ENCODE assay signal across 11 mouse cellular contexts in genomic region chr8:13673215-13673614, GRCm38 (mm10). TPM values are rescaled to one million over a fixed set of nuclear protein-coding genes. Genes with fewer than 3 reads are reported as not detected.
DNase-seq lines count a peak whose midpoint lies in the region; ATAC-seq lines count a peak whose summit lies in the region.
"Had no signal": no experiment of that assay in that cellular context is flagged by ENCODE, and none has a peak within 500 bp of the region (broad histone marks: within the 10 kb centered on the region; RNA-seq: fewer than 3 reads in every experiment).

No protein-coding gene starts in this region.

- H3K27me3 ChIP-seq in megakaryocyte, embryonic 14.5 days (replicated peaks) = no peaks in the 10 kb centered on the region
- H3K27me3 ChIP-seq in neural tube, embryonic 14.5 days (ENCODE audit: control insufficient read depth, insufficient read depth, low read length) = peaks cover 2% of the 10 kb centered on the region; the same call in 1 of the 2 replicates
- peaks cover 2% of the 10 kb centered on the region for H3K27me3 ChIP-seq in forebrain, embryonic 12.5 days
- H3K27me3 ChIP-seq: midbrain, embryonic 12.5 days had no signal

- no peak for ATAC-seq in megakaryocyte, adult 5-6 weeks (ENCODE audit: poor library complexity, severe bottlenecking)
- no peak for ATAC-seq in neural tube, embryonic 14.5 days (ENCODE audit: low read depth)
- no peak for ATAC-seq in forebrain, embryonic 12.5 days (ENCODE audit: low FRiP score)

- H3K9ac ChIP-seq in neural tube, embryonic 14.5 days (replicated peaks; ENCODE audit: low read depth, low read length) = peak overlapping the region; percentile 26; the same call in 1 of the 2 replicates
- H3K9ac ChIP-seq in forebrain, embryonic 12.5 days = no peak overlapping the region

- peaks cover 73% of the 10 kb centered on the region for H3K36me3 ChIP-seq in megakaryocyte, embryonic 14.5 days (replicated peaks; ENCODE audit: low read length)
- H3K36me3 ChIP-seq in neural tube, embryonic 14.5 days (ENCODE audit: control insufficient read depth, insufficient read depth, low read length) = no peaks in the 10 kb centered on the region
- no peaks in the 10 kb centered on the region for H3K36me3 ChIP-seq in forebrain, embryonic 12.5 days (replicated peaks)
- H3K36me3 ChIP-seq: midbrain, embryonic 12.5 days had no signal

- DNase-seq in adrenal gland, postnatal 25 days = peak; percentile 37
- no peak for DNase-seq in adrenal gland, postnatal 10 days
- DNase-seq in heart, adult 8-10 months (ENCODE audit: low spot score) = peak; percentile 45
- DNase-seq in frontal cortex, postnatal 25 days (ENCODE audit: low spot score in 2 of 2) = no peak
- DNase-seq: cerebellum, adult 11 months had no signal

- H3K4me3 ChIP-seq in megakaryocyte, embryonic 14.5 days (replicated peaks) = peak overlapping the region; percentile 97
- no peak overlapping the region for H3K4me3 ChIP-seq in neural tube, embryonic 14.5 days (ENCODE audit: low read depth, low read length)
- no peak overlapping the region for H3K4me3 ChIP-seq in forebrain, embryonic 12.5 days (replicated peaks)
- H3K4me3 ChIP-seq: midbrain, embryonic 12.5 days had no signal

- 63% methylated on average over 4 of the region's 4 CpGs for WGBS in neural tube, embryonic 14.5 days
- WGBS in forebrain, embryonic 12.5 days = 74% methylated on average over 4 of the region's 4 CpGs

- H3K4me1 ChIP-seq in megakaryocyte, embryonic 14.5 days = peaks cover 81% of the 10 kb centered on the region
- peaks cover 24% of the 10 kb centered on the region for H3K4me1 ChIP-seq in neural tube, embryonic 14.5 days (ENCODE audit: control insufficient read depth, insufficient read depth, low read length)
- H3K4me1 ChIP-seq in forebrain, embryonic 12.5 days = peaks cover 32% of the 10 kb centered on the region

- H3K9me3 ChIP-seq in megakaryocyte, embryonic 14.5 days = no peaks in the 10 kb centered on the region
- no peaks in the 10 kb centered on the region for H3K9me3 ChIP-seq in neural tube, embryonic 14.5 days (ENCODE audit: control insufficient read depth, low read length)
- H3K9me3 ChIP-seq in forebrain, embryonic 12.5 days = no peaks in the 10 kb centered on the region
- H3K9me3 ChIP-seq: midbrain, embryonic 12.5 days had no signal

- H3K27ac ChIP-seq in neural tube, embryonic 14.5 days (ENCODE audit: low read depth, low read length) = 0 out of 2 replicates have a peak overlapping the region, but pooled peaks have one; percentile 17
- no peak overlapping the region for H3K27ac ChIP-seq in forebrain, embryonic 12.5 days
- H3K27ac ChIP-seq: midbrain, embryonic 12.5 days had no signal

- H3K4me2 ChIP-seq in neural tube, embryonic 14.5 days (ENCODE audit: low read depth, low read length) = no peak overlapping the region
- no peak overlapping the region for H3K4me2 ChIP-seq in forebrain, embryonic 12.5 days
- H3K4me2 ChIP-seq: midbrain, embryonic 12.5 days had no signal

RNA-seq across cellular contexts. Expression of gene Rasa3, which starts 4.2 kb away (rescaled TPM):
- total RNA-seq in adrenal gland, postnatal 25 days (2021) = 39.2 and 63.9 TPM in 2 replicates
- 10 to 100 TPM; 32.5 to 39.5 TPM for total RNA-seq in adrenal gland, postnatal 10 days (2021)
- polyA plus RNA-seq in megakaryocyte, embryonic 14.5 days (2012; ENCODE audit: insufficient read depth, low replicate concordance) = 86.3 and 103 TPM in 2 replicates
- 72.8 and 75.0 TPM in 2 replicates for total RNA-seq in megakaryocyte, adult 5-6 weeks (2015)
- 159 and 164 TPM in 2 replicates for total RNA-seq in megakaryocyte, adult 5-6 weeks (2017)
- 10 to 100 TPM; 13.2 to 16.2 (median 13.9) TPM for total RNA-seq in heart, adult 8-10 months (2022)
- 34.4 and 38.3 TPM in 2 replicates for polyA plus RNA-seq in neural tube, embryonic 14.5 days (2014; fragmentation: Nextera tagmentation; extraction: Ambion mirVana)
- 24.6 and 26.9 TPM in 2 replicates for polyA plus RNA-seq in forebrain, embryonic 12.5 days (2016; fragmentation: Nextera tagmentation; extraction: Ambion mirVana)

RNA-seq across cellular contexts. Expression of gene Cfap97d2, which starts 32.5 kb away (rescaled TPM):
- not detected in 2 replicates for total RNA-seq in adrenal gland, postnatal 25 days (2021)
- total RNA-seq in adrenal gland, postnatal 10 days (2021) = under 1 TPM in 1 of 2 experiments, not detected in 1; 0.30 TPM
- 6.9 TPM in 1 of 2 replicates, not detected in the other for polyA plus RNA-seq in megakaryocyte, embryonic 14.5 days (2012; ENCODE audit: insufficient read depth, low replicate concordance)
- not detected in 2 replicates for total RNA-seq in megakaryocyte, adult 5-6 weeks (2015)
- not detected in 2 replicates for total RNA-seq in megakaryocyte, adult 5-6 weeks (2017)
- total RNA-seq in heart, adult 8-10 months (2022) = not detected
- polyA plus RNA-seq in neural tube, embryonic 14.5 days (2014; fragmentation: Nextera tagmentation; extraction: Ambion mirVana) = 0.90 and 1.2 TPM in 2 replicates
- 2.1 and 2.5 TPM in 2 replicates for polyA plus RNA-seq in forebrain, embryonic 12.5 days (2016; fragmentation: Nextera tagmentation; extraction: Ambion mirVana)
- total RNA-seq: heart, postnatal 14 days had no signal

Comparison
In these comparisons a context has a peak if more than half of its experiments do, and no peak if none do; other contexts are left out.
1. DNase-seq: peak in adrenal gland, postnatal 25 days (single experiment) and heart, adult 8-10 months (single experiment); none in adrenal gland, postnatal 10 days (single experiment) and frontal cortex, postnatal 25 days (0 of 2).